Mouse (Mus musculus) embryonic facial prominence, embryonic 14.5 days (tissue): ENCODE measurements around the gene Tmem144. TPM values are rescaled to one million over a fixed set of nuclear protein-coding genes. Genes with fewer than 3 reads are reported as not detected.

ENCODE experiments used
- ATAC-seq: fragments of 200-750 bp; cut with Nextera tagmentation; 2 replicates; pipeline ENCODE4 v1.8.0; 2017; ENCODE audit warnings: low read depth, moderate number of reproducible peaks, moderate TSS enrichment
- DNase-seq: peaks from one replicate; pipeline ENCODE4 v3.0.0-alpha.2; 2015; ENCODE audit warnings: low spot score
- H3K27ac ChIP-seq: fragments of 300-500 bp; sonication (generic); replicated peaks from 2 replicates; pipeline ENCODE4 v1.5.1; 2014; ENCODE audit warnings: low read depth, mild to moderate bottlenecking, low read length, moderate library complexity
- H3K27me3 ChIP-seq: fragments of 300-500 bp; sonication (generic); replicated peaks from 2 replicates; pipeline ENCODE4 v1.6.1; 2014; ENCODE audit warnings: low read length; ENCODE audit not compliant: control insufficient read depth, insufficient read depth
- H3K36me3 ChIP-seq: fragments of 300-500 bp; sonication (generic); 2 replicates; pipeline ENCODE4 v1.6.1; 2014; ENCODE audit warnings: low read length, mixed read lengths; ENCODE audit not compliant: control insufficient read depth, insufficient read depth
- H3K4me1 ChIP-seq: fragments of 300-500 bp; sonication (generic); 2 replicates; pipeline ENCODE4 v1.6.1; 2014; ENCODE audit warnings: antibody characterized with exemption, low read length; ENCODE audit not compliant: control insufficient read depth, insufficient read depth
- H3K4me2 ChIP-seq: fragments of 300-500 bp; sonication (generic); 2 replicates; pipeline ENCODE4 v1.6.1; 2014; ENCODE audit warnings: low read depth, mild to moderate bottlenecking, low read length, moderate library complexity, mixed read lengths
- H3K4me3 ChIP-seq: fragments of 300-500 bp; sonication (generic); 2 replicates; pipeline ENCODE4 v1.5.1; 2014; ENCODE audit warnings: low read depth, mild to moderate bottlenecking, low read length
- H3K9ac ChIP-seq: fragments of 300-500 bp; sonication (generic); 2 replicates; pipeline ENCODE4 v1.6.1; 2014; ENCODE audit warnings: low read depth, mild to moderate bottlenecking, low read length, moderate library complexity, mixed read lengths
- H3K9me3 ChIP-seq: fragments of 300-500 bp; sonication (generic); 2 replicates; pipeline ENCODE4 v1.6.1; 2016; ENCODE audit warnings: low read length; ENCODE audit not compliant: control insufficient read depth
- WGBS: fragments of 180-500 bp; shearing (Covaris S2); extraction: QIAGEN DNeasy Blood & Tissue Kit; methylation state at CpG from one replicate; pipeline ENCODE4 v1.1.7; 2014; 5-methylcytosine and 5-hydroxymethylcytosine counted together
- polyA plus RNA-seq: library from polyadenylated mRNA; unstranded; fragments of >200 nt; fragmentation: Nextera tagmentation; extraction: Ambion mirVana; gene quantifications from 2 replicates; pipeline ENCODE4 v1.2.1, GENCODE M21; 2014

Gene Tmem144
- polyA plus RNA-seq, 1 experiment from 2014 or later, result 3.3 TPM

- no peaks in the 10 kb centered on the region for H3K27me3 ChIP-seq
- no peak overlapping the region for H3K27ac ChIP-seq
- H3K9me3 ChIP-seq, result no peaks in the 10 kb centered on the region
- no peaks in the 10 kb centered on the region for H3K36me3 ChIP-seq
- H3K4me3 ChIP-seq, result no peak overlapping the region
- H3K4me1 ChIP-seq, result no peaks in the 10 kb centered on the region
- DNase-seq, result no peak
- ATAC-seq, result no peak
- no peak overlapping the region for H3K4me2 ChIP-seq
- H3K9ac ChIP-seq, result no peak overlapping the region
- WGBS, result 69% methylated on average over 3 of the region's 3 CpGs
Observed at GRCm38 (mm10) chr3:79878350-79878749, 25.8 kb upstream of the Tmem144 start.

GRCm38 (mm10) chr3:79875471-79875870, 22.9 kb upstream of the Tmem144 start:
- Histone ChIP-seq H3K36me3 (no peaks in the 10 kb centered on the region), H3K27me3 (no peaks in the 10 kb centered on the region), H3K4me2 (no peak overlapping the region), H3K4me3 (no peak overlapping the region), H3K9ac (no peak overlapping the region), H3K4me1 (no peaks in the 10 kb centered on the region), H3K9me3 (no peaks in the 10 kb centered on the region), H3K27ac (no peak overlapping the region)
- DNase-seq (no peak), ATAC-seq (no peak)
- 93% methylated on average over 5 of the region's 5 CpGs for WGBS

GRCm38 (mm10) chr3:79867121-79867709, 14.6 kb upstream of the Tmem144 start:
- H3K4me1 ChIP-seq, result no peaks in the 10 kb centered on the region
- 59% methylated on average over 1 of the region's 1 CpGs for WGBS
- H3K4me3 ChIP-seq, result no peak overlapping the region
- H3K4me2 ChIP-seq, result no peak overlapping the region
- no peaks in the 10 kb centered on the region for H3K27me3 ChIP-seq
- ATAC-seq (no peak), DNase-seq (no peak)
- no peak overlapping the region for H3K9ac ChIP-seq
- H3K36me3 ChIP-seq, result no peaks in the 10 kb centered on the region
- H3K9me3 ChIP-seq, result no peaks in the 10 kb centered on the region
- H3K27ac ChIP-seq, result no peak overlapping the region

GRCm38 (mm10) chr3:79866526-79866925, 14.0 kb upstream of the Tmem144 start:
- no peak overlapping the region for H3K4me2 ChIP-seq
- no peaks in the 10 kb centered on the region for H3K4me1 ChIP-seq
- no peak overlapping the region for H3K9ac ChIP-seq
- ATAC-seq (no peak), DNase-seq (no peak)
- H3K27ac ChIP-seq, result no peak overlapping the region
- no peak overlapping the region for H3K4me3 ChIP-seq
- H3K27me3 ChIP-seq, result no peaks in the 10 kb centered on the region
- H3K9me3 ChIP-seq, result no peaks in the 10 kb centered on the region
- WGBS, result 86% methylated on average over 9 of the region's 9 CpGs
- no peaks in the 10 kb centered on the region for H3K36me3 ChIP-seq

- no peak overlapping the region for H3K4me2 ChIP-seq
Observed at GRCm38 (mm10) chr3:79866089-79866488, 13.5 kb upstream of the Tmem144 start.

GRCm38 (mm10) chr3:79864824-79865223, 12.3 kb upstream of the Tmem144 start:
- H3K27me3 ChIP-seq, result no peaks in the 10 kb centered on the region
- no peaks in the 10 kb centered on the region for H3K4me1 ChIP-seq
- H3K4me2 ChIP-seq, result no peak overlapping the region
- ATAC-seq (no peak), DNase-seq (no peak)
- no peak overlapping the region for H3K4me3 ChIP-seq
- 74% methylated on average over 7 of the region's 7 CpGs for WGBS
- H3K9me3 ChIP-seq, result no peaks in the 10 kb centered on the region
- no peaks in the 10 kb centered on the region for H3K36me3 ChIP-seq
- H3K27ac ChIP-seq, result no peak overlapping the region
- H3K9ac ChIP-seq, result no peak overlapping the region

More at GRCm38 (mm10) chr3:79866089-79866488, 13.5 kb upstream of the Tmem144 start:
- ATAC-seq (no peak), DNase-seq (no peak)
- H3K9ac ChIP-seq, result no peak overlapping the region
- no peaks in the 10 kb centered on the region for H3K27me3 ChIP-seq
- no peaks in the 10 kb centered on the region for H3K36me3 ChIP-seq
- H3K4me3 ChIP-seq, result no peak overlapping the region
- WGBS, result 75% methylated on average over 3 of the region's 3 CpGs
- no peaks in the 10 kb centered on the region for H3K4me1 ChIP-seq
- no peak overlapping the region for H3K27ac ChIP-seq
- no peaks in the 10 kb centered on the region for H3K9me3 ChIP-seq

- no peak overlapping the region for H3K4me2 ChIP-seq
- no peaks in the 10 kb centered on the region for H3K4me1 ChIP-seq
- WGBS, result 89% methylated on average over 3 of the region's 3 CpGs
- H3K9ac ChIP-seq, result no peak overlapping the region
- H3K9me3 ChIP-seq, result no peaks in the 10 kb centered on the region
- no peaks in the 10 kb centered on the region for H3K27me3 ChIP-seq
- no peak overlapping the region for H3K27ac ChIP-seq
- no peaks in the 10 kb centered on the region for H3K36me3 ChIP-seq
- DNase-seq (no peak), ATAC-seq (no peak)
- H3K4me3 ChIP-seq, result no peak overlapping the region
Observed at GRCm38 (mm10) chr3:79858221-79858620, 5.6 kb upstream of the Tmem144 start.

GRCm38 (mm10) chr3:79857780-79858179, 5.2 kb upstream of the Tmem144 start:
- WGBS, result 74% methylated on average over 5 of the region's 5 CpGs

GRCm38 (mm10) chr3:79852108-79852507, 465 bp downstream of the Tmem144 start:
- Histone ChIP-seq H3K4me3 (no peak overlapping the region), H3K27me3 (no peaks in the 10 kb centered on the region), H3K4me2 (no peak overlapping the region), H3K36me3 (no peaks in the 10 kb centered on the region), H3K27ac (no peak overlapping the region), H3K9ac (no peak overlapping the region), H3K4me1 (no peaks in the 10 kb centered on the region), H3K9me3 (no peaks in the 10 kb centered on the region)
- ATAC-seq (no peak), DNase-seq (no peak)
- 70% methylated on average over 3 of the region's 3 CpGs for WGBS

More at GRCm38 (mm10) chr3:79857780-79858179, 5.2 kb upstream of the Tmem144 start:
- Histone ChIP-seq H3K9me3 (no peaks in the 10 kb centered on the region), H3K4me2 (no peak overlapping the region), H3K27ac (no peak overlapping the region), H3K9ac (no peak overlapping the region), H3K27me3 (no peaks in the 10 kb centered on the region), H3K4me3 (no peak overlapping the region), H3K4me1 (no peaks in the 10 kb centered on the region), H3K36me3 (no peaks in the 10 kb centered on the region)
- DNase-seq (no peak), ATAC-seq (no peak)
